Mouse (Mus musculus) heart, postnatal 36 days (tissue): ENCODE measurements at regions not wholly inside any gene's neighbourhood (a gene's known extent, or its start where the extent isn't known, plus 50 kb on each side); places are given as distances from the start of the nearest gene placed in this dataset.

ENCODE experiments used
- DNase-seq, 2 experiments: peaks; one replicate each; pipeline ENCODE4 v3.0.0; 2021 to 2022
- intact Hi-C: fragments of 180-260 bp; cut with DNase I; formaldehyde crosslinking; loops from one replicate; pipeline ENCODE4 v1.15.1; 2025

DNA sequence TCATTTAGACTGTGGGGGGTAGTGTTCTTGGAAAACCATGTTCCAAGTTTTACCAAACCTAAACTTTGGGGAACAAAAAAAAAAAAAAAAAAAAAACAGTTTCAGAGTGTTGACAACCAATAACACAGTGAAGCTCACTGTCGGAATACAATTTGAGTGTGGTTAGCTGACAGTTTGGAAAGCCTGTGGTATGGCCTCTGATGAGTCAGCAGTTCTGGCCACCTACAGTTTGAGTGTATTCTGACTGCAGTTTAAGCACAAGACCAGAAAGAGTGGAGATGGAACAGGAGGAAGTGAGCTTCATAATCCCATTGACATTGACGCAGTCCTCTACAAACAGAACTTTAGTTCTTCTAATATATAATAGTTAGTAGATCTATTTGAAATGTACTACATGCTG is 303.0 kb downstream of the Inhba start:
- intact Hi-C loops = no loop called here
- no peak for DNase-seq

DNA sequence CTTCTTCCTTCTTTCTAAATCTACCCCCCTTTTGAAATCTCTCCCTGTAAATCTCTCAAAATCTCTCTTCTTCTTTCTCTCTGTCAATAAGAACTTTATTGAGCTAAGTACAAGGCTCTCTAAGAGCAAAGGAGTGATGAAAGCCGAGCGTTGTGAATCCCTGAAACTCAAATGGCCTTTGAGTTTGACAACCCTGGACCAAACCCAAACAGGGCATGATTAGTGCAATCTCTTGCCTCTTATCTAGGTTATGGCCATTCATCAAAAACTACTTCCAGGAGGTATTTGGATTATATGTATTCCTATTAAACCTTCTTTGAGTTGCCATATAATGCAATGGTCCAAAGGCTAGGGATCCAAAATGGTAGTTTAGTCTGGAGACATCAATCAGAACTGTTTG is 304.0 kb downstream of the Inhba start:
- intact Hi-C loops = no loop called here
- no peak for DNase-seq

DNA sequence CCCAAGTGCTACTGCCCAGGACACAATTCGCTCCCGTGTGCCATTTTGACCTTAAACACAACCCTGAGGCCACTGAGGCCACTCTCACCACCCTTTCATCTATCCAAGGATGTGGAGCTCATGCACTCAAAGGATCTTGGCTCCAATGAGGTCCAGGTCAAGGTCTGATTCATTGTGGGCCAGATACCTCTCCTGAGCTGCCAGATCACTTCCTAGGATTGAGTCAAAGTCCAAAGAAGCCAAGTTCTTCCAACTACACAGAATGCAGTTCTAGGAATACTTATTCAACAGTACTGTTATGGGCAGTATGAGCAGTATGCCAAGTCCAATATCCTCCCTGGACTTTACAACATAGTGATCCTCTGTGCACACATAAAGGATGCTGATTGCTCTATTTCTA is 304.9 kb downstream of the Inhba start:
- intact Hi-C loops = no loop called here
- DNase-seq = no peak

DNA sequence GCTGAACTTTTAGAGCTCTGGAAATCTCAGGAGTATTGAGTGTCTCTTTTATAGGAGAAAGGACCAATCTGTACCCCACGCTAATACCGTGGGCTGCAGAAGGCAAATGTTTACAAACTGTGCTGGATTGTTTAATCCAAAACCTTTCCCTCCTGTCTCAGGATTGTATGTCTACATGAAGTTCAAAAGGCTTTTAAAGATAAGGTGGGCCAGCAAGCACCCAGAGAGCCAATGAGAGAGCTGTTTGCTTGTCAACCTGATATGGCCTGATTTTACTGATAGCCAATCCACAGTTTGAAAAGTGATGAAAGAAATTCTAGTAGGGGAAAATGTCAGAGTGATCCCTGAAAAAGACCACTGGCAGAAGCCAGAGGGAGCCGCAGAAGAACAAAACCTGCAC is 305.8 kb downstream of the Inhba start:
- no peak for DNase-seq
- intact Hi-C loops = no loop called here

DNA sequence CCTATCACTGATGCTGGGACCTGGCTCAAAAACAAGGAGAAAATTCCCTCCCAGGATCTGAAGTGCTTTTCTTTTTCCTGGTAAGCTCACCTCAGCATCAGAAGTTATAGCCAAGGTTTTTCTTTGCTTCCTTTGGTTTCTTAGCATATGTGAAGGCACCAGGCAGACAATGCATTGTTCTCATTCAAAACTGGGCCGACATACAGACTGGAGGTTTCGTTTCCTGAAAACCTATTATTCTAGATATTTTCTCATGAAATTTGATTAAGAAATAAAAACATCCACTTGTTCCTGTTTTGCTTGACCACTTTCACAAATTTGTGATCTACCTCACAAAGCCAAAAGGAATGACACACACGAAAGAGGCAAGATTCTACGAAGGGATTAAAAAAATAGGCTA is 308.7 kb downstream of the Inhba start:
- DNase-seq = no peak
- intact Hi-C loops = no loop called here

DNA sequence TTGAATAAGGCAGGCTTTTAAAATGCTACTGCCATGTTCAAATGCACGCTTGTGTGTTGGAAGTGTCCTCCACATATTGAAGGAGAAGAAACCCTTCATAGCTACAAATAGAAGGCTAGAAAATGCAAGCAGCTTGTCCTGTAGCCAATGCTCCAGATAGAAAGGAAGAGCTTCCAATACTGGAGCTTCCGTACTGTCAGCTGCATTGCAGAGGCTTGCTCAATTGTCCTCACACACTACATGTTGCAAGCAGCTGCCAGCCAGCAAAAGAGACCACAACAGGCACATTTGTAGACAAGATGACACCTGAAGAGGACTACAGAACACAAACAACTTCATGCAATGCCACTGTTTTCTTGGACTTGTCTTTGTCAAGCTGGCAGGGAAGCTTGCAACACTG is 314.0 kb downstream of the Inhba start:
- intact Hi-C loops = no loop called here
- no peak for DNase-seq

DNA sequence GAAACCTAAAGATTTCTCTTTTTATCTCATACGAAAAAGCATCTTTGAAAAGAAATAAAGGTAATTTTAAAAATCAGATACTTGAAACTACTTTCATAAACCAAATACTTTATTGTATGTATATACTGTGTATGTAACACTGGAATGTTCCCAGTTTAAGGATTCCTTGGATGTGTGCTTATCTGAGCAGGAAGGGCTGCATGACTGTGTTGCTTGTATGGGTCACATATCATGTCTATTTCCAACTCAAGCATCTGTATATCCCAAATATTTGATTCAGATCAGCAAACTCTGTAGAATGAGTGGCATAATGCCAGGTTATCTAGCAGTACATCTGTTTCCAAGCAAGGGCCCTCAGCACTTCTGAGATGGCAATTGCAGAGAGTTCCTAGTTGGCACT is 330.1 kb downstream of the Inhba start:
- intact Hi-C loops = no loop called here
- no peak for DNase-seq

DNA sequence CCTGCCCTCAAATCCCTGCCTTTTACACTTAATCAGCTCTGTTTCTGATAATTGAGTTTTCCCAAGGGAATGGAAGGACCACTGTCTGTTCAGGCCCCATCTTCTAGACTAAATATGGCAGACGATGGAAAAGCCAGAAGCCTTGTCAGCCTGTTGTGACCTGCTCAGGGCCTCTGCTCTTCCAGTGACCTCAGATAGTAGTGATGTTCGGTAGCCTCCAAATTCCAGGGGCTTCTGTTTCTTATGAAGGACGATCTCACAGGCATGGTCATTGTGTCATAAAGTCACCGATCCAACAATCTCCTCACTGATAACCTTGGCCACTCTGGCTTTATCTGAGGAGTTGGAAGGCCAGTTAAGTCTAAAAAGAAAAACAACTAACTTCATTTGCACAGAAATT is 330.5 kb downstream of the Inhba start:
- intact Hi-C loops = no loop called here
- DNase-seq = no peak

DNA sequence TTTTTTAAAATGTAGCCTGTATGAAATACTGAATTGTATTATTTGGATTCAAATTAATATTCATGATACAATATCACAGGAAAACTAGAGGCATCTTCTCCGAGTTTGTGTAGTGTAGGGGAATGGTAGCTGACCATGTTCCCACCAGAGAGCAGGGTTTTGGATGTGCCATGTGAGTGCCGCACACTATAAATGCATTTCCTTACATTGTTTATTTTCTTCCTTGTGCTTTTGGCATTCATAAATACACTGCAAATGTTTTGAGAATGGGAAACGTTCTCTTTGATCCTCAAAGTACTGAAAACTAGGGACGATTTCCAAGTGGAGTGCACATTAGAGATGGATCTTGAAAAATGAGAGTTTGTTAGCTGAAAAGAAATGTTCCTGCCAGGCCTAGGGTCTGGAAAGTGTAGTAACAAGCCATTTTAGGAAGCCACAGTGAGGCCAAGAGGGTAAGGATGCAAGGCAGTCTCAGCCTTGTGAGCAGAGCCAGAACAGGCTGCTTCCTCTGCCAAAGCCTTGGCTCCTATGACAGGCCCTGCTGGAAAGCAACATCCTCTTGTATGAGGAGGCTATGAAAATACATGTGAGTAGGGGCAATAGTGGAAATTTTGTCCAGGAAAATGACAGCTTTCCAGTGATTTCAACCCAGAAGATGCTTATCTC is 331.8 kb downstream of the Inhba start:
- DNase-seq = no peak
- intact Hi-C loops = no loop called here

DNA sequence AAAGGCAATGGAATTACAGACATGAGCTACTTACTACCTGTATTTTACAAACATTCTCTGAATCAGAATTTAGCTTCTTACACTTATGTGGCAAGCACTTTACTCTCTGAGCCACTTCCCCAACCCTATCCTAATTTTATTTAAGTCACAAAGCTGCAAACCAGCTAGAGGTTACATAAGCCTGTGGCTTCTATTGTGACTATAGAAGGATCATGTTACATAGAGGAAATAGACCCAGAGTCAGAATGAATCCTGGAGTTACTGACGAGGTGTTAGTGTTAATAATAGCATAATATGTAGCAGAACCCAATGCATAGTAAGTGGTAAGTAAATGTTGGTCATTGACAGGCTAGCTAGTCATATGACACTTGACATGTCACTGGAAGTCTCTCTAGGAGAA is 337.7 kb downstream of the Inhba start:
- intact Hi-C loops = no loop called here

DNA sequence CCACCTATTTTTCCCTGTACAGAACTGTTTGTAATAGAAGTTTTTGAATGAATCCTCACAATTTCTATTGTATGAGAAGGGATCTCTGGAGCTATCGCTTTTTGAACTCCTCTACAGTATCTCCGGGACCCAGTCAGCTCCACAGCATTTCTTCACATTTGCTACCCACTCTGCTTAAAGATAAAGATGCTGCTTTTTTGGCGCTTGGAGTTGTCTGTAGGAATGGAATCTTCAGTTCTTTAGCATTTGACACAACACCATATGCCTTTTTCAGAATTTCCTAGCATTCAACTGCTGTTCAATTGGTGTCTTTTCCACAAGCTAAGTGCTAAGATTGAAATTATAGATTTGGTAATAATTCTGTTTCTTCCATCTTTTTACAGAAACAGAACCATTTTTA is 338.4 kb downstream of the Inhba start:
- intact Hi-C loops = no loop called here
- DNase-seq = no peak

More for the DNA sequence above, 337.7 kb downstream of the Inhba start:
- DNase-seq = no peak

DNA sequence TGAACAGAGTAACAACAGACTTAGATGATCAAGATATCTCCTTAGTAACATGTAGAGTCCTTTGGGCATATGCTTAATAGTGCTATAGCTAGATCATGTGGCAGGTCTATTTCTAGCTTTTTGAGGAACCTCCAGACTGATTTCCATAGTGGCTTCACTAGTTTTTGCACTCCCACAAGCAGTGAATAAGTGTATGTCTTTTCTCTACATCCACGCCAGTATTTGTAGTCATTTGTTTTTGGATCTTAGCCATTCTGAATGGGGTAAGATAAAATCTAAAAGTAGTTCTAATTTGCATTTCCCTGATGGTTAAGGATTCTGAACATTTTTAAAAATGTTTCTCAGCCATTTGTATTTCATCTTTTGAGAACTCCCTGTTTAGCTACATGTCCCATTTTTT is 343.7 kb downstream of the Inhba start:
- intact Hi-C loops = no loop called here
- DNase-seq = no peak

DNA sequence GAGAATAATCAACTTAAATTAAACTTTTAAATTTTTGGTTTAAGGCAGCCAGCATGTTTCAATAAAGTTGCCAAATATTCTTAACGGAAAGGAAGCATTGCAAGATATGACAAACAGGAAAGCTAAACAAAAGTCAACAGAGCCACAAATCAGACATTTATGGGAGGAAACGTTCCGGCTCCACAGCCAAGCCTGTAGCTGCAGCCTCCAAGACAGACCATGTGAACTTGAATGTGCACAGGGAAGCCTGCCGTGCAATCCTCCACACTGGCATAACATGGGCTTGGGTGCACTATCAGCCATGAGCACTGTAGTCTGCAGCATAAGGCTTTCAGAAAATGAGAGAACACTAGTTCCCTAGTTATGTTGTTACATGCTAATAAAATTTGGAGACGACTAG is 367.8 kb downstream of the Inhba start:
- no peak for DNase-seq
- intact Hi-C loops = no loop called here

DNA sequence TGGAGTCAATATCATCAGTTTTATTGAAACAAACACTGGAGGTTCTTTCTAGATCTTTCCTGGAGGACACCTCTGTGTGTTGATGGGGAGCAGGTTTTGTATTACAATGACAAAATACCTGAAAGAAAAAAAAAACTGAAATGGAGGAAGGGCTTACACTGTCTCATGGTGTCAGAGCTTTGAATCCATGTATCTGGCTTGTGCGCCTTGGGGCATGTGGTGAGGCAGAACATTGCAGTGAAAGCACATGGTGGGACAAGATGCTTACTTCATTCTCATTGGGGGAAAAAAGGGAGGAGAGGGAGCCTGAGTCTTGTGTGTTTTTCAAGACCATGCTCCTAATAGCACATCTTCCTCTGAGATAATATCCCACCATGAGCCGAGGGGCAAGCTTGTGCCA is 368.3 kb downstream of the Inhba start:
- intact Hi-C loops = no loop called here

DNA sequence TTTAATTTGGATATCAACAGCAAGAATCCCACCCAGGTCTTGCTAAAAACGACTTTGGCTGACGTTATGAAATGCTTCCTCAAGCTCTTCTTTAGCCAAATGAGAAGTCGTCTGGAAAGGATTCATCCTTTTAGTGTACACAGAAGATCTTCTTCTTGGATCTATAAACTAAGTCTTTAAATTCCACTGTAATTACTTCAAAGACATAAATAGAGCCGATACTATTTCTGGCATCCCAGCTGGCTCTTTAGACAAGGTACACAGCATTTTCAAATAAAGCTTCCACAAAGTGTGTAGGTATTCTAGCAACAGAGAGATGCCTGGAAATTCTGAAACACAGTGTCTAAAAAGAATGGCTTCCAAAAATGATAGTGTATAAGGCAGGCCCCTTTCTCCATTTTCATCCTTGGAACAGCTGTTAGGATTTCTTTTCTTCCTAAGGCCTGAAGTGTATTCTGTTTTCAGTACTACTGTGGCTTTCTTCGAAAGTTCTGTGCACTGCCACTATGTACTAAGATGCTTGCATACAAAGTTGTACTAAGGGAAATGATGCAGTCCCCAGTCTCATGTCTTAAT is 371.4 kb downstream of the Inhba start:
- DNase-seq = no peak
- intact Hi-C loops = no loop called here

More for the DNA sequence above, 368.3 kb downstream of the Inhba start:
- DNase-seq = no peak

DNA sequence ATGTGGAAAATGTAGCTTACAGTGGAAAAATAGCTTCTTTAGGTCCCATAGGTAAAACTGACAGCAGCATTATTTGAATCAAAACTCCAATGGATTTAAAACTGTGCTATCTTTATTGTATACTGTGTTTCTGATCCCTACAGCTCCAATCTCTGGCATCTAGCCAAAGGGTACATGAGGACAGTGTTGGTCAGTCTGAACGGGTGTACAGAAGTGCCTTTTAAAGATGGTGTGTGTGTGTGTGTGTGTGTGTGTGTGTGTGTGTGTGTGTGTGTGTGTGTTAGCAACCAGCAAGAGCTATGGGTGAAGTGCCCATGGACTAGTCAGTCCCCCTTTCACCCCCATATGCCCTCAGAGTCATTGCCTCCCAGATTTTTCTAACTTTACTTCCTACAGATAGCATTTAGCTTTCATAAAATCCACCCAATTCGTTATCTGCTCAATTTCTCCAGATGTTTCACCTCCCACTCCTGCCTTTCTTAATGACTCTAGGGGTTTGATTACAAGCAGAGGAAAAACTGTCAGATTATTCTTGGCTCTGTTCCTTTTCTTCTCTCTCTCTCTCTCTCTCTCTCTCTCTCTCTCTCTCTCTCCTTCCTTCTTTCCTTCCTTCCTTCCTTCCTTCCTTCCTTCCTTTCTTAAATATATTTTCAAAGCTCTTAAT is 404.8 kb downstream of the Inhba start:
- no peak for DNase-seq
- intact Hi-C loops = no loop called here

DNA sequence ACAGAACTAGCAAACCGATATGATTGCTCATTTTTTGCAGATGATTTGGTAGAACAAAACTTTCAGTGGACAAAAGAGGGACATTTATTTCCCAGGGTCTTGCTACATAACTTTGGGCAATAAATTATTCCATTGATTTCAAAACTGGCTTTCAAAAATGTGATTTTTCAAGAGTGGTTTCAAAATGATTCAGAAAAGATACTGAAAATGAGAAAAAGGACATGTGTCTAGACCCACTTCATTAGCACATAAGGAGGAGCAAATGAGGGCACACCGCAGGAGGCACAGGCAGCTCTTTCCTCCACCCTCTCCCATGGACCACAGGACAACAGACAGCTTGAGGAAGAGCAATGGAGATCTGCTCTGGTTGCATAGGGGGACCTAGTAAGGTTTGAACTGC is 412.5 kb downstream of the Inhba start:
- DNase-seq = no peak
- intact Hi-C loops = no loop called here

DNA sequence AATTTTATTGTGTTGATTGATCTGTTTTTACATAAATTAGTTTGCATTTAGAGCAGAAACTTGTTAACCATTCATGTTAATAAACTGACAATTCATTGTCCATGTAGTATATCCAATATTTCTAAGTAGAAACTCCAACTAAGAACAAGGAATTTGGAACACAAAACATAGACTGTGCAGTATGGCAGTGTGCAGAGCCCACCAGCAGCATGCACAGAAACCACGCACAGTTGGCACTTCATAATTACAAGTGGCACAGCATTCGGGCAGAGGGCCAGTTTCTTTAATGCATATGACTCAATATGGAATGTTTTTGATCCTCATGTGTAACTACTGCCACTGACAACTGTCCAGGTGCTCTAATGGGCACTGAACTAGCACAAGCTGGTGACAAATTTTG is 423.8 kb downstream of the Inhba start:
- intact Hi-C loops = no loop called here
- DNase-seq = no peak

DNA sequence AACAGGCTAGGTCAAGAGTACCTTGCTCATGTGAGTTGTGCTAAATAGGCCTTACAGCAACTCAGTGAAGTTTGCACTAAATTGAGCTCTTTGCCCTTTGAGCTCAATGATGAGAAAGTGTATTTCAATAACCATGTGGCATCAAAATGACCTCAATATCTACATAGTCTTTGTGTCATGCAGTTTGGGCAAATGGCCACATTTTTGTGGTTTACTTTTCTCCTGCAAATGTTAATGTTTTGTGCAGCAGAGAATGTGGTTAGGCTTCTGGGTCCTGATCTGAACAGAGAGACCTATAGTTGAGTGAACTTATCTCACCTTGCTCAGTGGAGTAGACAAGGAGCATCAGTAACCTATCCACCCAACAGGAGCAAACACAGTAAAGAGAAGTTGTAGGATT is 441.6 kb downstream of the Inhba start:
- no peak for DNase-seq
- intact Hi-C loops = no loop called here

DNA sequence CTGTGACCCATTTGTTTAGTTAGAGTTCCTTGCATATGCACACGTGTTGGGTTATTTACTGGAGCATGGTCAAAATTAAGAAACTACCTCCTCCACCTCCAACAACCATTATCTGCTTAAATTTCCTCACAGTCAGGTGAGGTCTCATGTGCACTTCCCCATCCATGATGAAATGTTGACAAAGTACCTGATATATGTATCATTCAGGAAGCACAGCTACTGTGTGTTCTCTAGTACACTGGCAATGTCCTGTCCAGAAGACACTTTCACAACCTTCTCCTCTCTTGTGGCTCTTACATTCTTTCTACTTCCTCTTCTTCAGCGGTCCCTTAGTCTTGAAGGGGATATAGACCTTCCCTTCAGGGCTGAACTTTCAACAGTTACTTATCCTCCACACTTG is 448.1 kb downstream of the Inhba start:
- DNase-seq = no peak
- intact Hi-C loops = no loop called here

DNA sequence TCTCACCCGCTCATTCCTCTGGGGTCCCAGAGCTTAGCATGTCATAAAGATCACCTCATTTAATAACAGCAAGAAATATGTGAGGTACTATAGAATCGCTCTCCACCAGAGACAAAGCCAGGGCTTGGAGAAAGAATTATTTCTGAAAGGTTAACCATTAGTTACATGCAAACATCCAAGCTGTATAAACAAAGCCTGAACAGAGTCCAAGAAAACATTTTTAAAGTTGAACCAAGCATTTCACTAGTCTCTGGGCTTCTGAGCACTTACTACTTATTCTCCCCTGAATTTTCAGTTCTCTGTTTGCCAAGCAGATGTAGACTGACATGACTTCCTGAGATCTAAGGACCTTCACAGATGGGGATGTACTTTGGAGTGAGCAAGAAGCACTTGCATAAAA is 450.0 kb downstream of the Inhba start:
- intact Hi-C loops = no loop called here
- no peak for DNase-seq

DNA sequence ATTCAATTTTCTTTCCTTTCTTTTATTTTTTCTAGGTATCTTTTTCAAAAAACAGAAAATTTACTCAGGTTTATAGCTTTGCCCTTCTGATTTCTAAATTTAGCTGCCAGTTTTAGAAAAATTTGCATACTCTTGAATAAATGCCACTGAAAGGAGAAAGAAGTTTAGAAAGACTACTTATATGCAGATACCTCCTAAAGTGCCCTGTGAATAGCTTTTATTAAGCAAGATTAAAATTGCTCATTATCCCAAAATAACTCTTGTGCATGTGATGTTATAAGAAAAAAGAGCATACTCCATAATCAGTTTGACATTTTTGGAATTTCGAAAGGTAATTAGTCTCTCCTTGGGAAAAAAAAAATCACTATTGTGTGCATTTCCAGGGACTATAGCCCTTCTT is 453.2 kb downstream of the Inhba start:
- intact Hi-C loops = no loop called here
- DNase-seq = no peak

DNA sequence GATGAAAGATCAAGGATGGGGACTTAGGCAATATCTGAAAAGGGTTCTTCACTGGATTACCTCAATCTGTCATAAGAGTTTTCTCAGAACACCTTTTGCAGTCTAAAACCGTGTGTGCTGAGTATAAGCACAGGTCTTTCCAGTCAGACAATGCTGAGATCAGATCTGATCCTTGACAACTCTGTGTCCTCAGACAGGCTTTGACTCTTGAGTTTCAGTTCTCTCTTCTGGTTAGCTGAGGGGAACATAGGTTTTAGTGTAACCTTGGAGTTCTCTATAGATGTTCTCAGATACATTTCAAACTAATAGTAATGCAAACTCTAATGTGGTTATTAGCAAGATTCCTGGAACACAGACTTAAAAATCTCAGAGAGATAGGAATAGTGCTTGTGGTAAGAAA is 453.7 kb downstream of the Inhba start:
- intact Hi-C loops = no loop called here
- no peak for DNase-seq
